Mouse (Mus musculus) kidney, embryonic 14.5 days (tissue): ENCODE results near the gene Fam90a1a. TPM values are rescaled to one million over a fixed set of nuclear protein-coding genes. Genes with fewer than 3 reads are reported as not detected.

ENCODE experiments used
- ATAC-seq: fragments of 200-750 bp; cut with Nextera tagmentation; 2 replicates; pipeline ENCODE4 v1.8.0; 2017; ENCODE audit warnings: moderate number of reproducible peaks, mild to moderate bottlenecking, moderate TSS enrichment, moderate library complexity; ENCODE audit not compliant: low FRiP score, low TSS enrichment
- H3K27ac ChIP-seq: fragments of 300-500 bp; sonication (generic); 2 replicates; pipeline ENCODE4 v1.5.1; 2014; ENCODE audit warnings: low read depth, mild to moderate bottlenecking, low read length, moderate library complexity, mixed read lengths
- H3K27me3 ChIP-seq: fragments of 300-500 bp; sonication (generic); 2 replicates; pipeline ENCODE4 v1.6.1; 2014; ENCODE audit warnings: mild to moderate bottlenecking, low read length; ENCODE audit not compliant: control insufficient read depth, insufficient read depth
- H3K36me3 ChIP-seq: fragments of 300-500 bp; sonication (generic); 2 replicates; pipeline ENCODE4 v1.6.1; 2014; ENCODE audit warnings: low read length, mixed read lengths; ENCODE audit not compliant: control insufficient read depth, insufficient read depth
- H3K4me1 ChIP-seq: fragments of 300-500 bp; sonication (generic); 2 replicates; pipeline ENCODE4 v1.6.1; 2014; ENCODE audit warnings: low read length, mixed read lengths; ENCODE audit not compliant: control insufficient read depth, insufficient read depth
- H3K4me2 ChIP-seq: fragments of 300-500 bp; sonication (generic); replicated peaks from 2 replicates; pipeline ENCODE4 v1.6.1; 2014; ENCODE audit warnings: low read depth, mild to moderate bottlenecking, low read length
- H3K4me3 ChIP-seq: fragments of 300-500 bp; sonication (generic); 2 replicates; pipeline ENCODE4 v1.5.1; 2014; ENCODE audit warnings: mild to moderate bottlenecking, low read length
- H3K9ac ChIP-seq: fragments of 300-500 bp; sonication (generic); 2 replicates; pipeline ENCODE4 v1.6.1; 2014; ENCODE audit warnings: low read depth, mild to moderate bottlenecking, low read length, moderate library complexity
- H3K9me3 ChIP-seq: fragments of 300-500 bp; sonication (generic); 2 replicates; pipeline ENCODE4 v1.6.1; 2016; ENCODE audit warnings: low read length; ENCODE audit not compliant: control insufficient read depth
- WGBS: fragments of 180-500 bp; shearing (Covaris S2); extraction: QIAGEN DNeasy Blood & Tissue Kit; methylation state at CpG from one replicate; pipeline ENCODE4 v1.1.7; 2014; 5-methylcytosine and 5-hydroxymethylcytosine counted together
- polyA plus RNA-seq: library from polyadenylated mRNA; unstranded; fragments of >200 nt; fragmentation: Nextera tagmentation; extraction: Ambion mirVana; gene quantifications from 2 replicates; pipeline ENCODE4 v1.2.1, GENCODE M21; 2014

The Fam90a1a gene
- polyA plus RNA-seq, 1 experiment from 2014 or later, result not detected

DNA sequence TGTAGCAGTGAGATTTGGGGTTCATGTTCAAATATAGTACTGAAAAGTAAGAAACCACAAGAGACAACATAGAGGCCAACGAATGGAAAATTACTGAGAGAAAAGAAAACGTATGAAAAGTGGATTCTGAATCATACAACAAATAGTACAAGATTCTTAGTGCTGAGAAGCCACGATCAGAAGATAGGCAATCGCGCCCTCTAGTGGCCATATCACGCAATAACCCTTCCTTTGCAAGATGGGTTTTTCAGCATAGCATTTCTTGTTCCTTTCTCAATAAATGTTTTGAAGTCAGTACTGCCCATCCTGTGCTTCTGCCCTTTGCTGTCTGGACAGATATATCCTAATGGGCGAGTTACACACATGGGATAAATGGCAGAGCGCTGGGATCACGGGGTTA, 3.2 kb upstream of the Fam90a1a start:
- no peak for ATAC-seq
- 5% methylated on average over 9 of the region's 9 CpGs for WGBS
- Histone ChIP-seq H3K4me2 (no peak overlapping the region), H3K9me3 (no peaks in the 10 kb centered on the region), H3K4me1 (no peaks in the 10 kb centered on the region), H3K4me3 (no peak overlapping the region), H3K9ac (no peak overlapping the region), H3K36me3 (no peaks in the 10 kb centered on the region), H3K27ac (no peak overlapping the region), H3K27me3 (no peaks in the 10 kb centered on the region)

- H3K9ac ChIP-seq, result no peak overlapping the region
- H3K36me3 ChIP-seq, result no peaks in the 10 kb centered on the region
- H3K27me3 ChIP-seq, result no peaks in the 10 kb centered on the region
- WGBS, result 86% methylated on average over 3 of the region's 3 CpGs
- no peaks in the 10 kb centered on the region for H3K9me3 ChIP-seq
- H3K4me2 ChIP-seq, result no peak overlapping the region
- no peak overlapping the region for H3K27ac ChIP-seq
- no peak for ATAC-seq
- H3K4me3 ChIP-seq, result no peak overlapping the region
- no peaks in the 10 kb centered on the region for H3K4me1 ChIP-seq
Measured at GRCm38 (mm10) chr8:21956336-21956735, 2.2 kb upstream of the Fam90a1a start.

- no peak for ATAC-seq
- Histone ChIP-seq H3K27ac (no peak overlapping the region), H3K4me1 (no peaks in the 10 kb centered on the region), H3K4me3 (no peak overlapping the region), H3K27me3 (no peaks in the 10 kb centered on the region), H3K9ac (no peak overlapping the region), H3K4me2 (no peak overlapping the region), H3K9me3 (no peaks in the 10 kb centered on the region), H3K36me3 (no peaks in the 10 kb centered on the region)
- WGBS, result 90% methylated on average over 1 of the region's 1 CpGs
Measured at GRCm38 (mm10) chr8:21966646-21967045, 8.1 kb downstream of the Fam90a1a start.

- H3K4me2 ChIP-seq, result no peak within 1 kb of the TSS
Measured at GRCm38 (mm10) chr8:21969475-21969874, 11.0 kb downstream of the Fam90a1a start, which contains the start of gene Ccdc70. Gene Ccdc70 (plus strand): TSS chr8:21969775.

GRCm38 (mm10) chr8:21978193-21978592, 19.7 kb downstream of the Fam90a1a start:
- Histone ChIP-seq H3K27me3 (no peaks in the 10 kb centered on the region), H3K4me2 (no peak overlapping the region), H3K4me3 (no peak overlapping the region), H3K27ac (no peak overlapping the region), H3K9ac (no peak overlapping the region), H3K9me3 (no peaks in the 10 kb centered on the region; the same call in 1 of the 2 replicates), H3K36me3 (no peaks in the 10 kb centered on the region), H3K4me1 (no peaks in the 10 kb centered on the region)
- ATAC-seq, result no peak
- WGBS, result 65% methylated on average over 4 of the region's 4 CpGs

More at GRCm38 (mm10) chr8:21969475-21969874, 11.0 kb downstream of the Fam90a1a start, which contains the start of gene Ccdc70:
- Histone ChIP-seq H3K4me3 (no peak within 1 kb of the TSS), H3K27ac (no peak within 1 kb of the TSS), H3K27me3 (no peaks in the 10 kb centered on the region), H3K9ac (no peak within 1 kb of the TSS), H3K4me1 (no peaks in the 10 kb centered on the region), H3K36me3 (no peaks in the 10 kb centered on the region), H3K9me3 (no peaks in the 10 kb centered on the region)
- WGBS, result 96% methylated on average over 3 of the region's 3 CpGs
- no peak for ATAC-seq

GRCm38 (mm10) chr8:21981664-21982337, 23.3 kb downstream of the Fam90a1a start:
- no peaks in the 10 kb centered on the region for H3K9me3 ChIP-seq
- H3K27me3 ChIP-seq, result no peaks in the 10 kb centered on the region
- H3K36me3 ChIP-seq, result no peaks in the 10 kb centered on the region
- WGBS, result 66% methylated on average over 8 of the region's 8 CpGs
- no peak for ATAC-seq
- H3K4me3 ChIP-seq, result no peak overlapping the region
- H3K4me1 ChIP-seq, result no peaks in the 10 kb centered on the region
- no peak overlapping the region for H3K27ac ChIP-seq
- no peak overlapping the region for H3K9ac ChIP-seq
- H3K4me2 ChIP-seq, result no peak overlapping the region

- 19% methylated on average over 6 of the region's 6 CpGs for WGBS
- H3K27ac ChIP-seq, result no peak overlapping the region
- H3K9me3 ChIP-seq, result no peaks in the 10 kb centered on the region
- H3K4me2 ChIP-seq, result no peak overlapping the region
- peak; percentile 76; the same call in 1 of the 2 replicates for ATAC-seq
- no peaks in the 10 kb centered on the region for H3K36me3 ChIP-seq
- no peaks in the 10 kb centered on the region for H3K4me1 ChIP-seq
- H3K4me3 ChIP-seq, result no peak overlapping the region
- no peaks in the 10 kb centered on the region for H3K27me3 ChIP-seq
- no peak overlapping the region for H3K9ac ChIP-seq
Measured at GRCm38 (mm10) chr8:21992184-21992583, 33.7 kb downstream of the Fam90a1a start.

GRCm38 (mm10) chr8:21995181-21995580, 36.7 kb downstream of the Fam90a1a start:
- Histone ChIP-seq H3K4me1 (no peaks in the 10 kb centered on the region), H3K9me3 (no peaks in the 10 kb centered on the region), H3K4me2 (no peak overlapping the region), H3K4me3 (no peak overlapping the region), H3K36me3 (no peaks in the 10 kb centered on the region), H3K9ac (no peak overlapping the region), H3K27ac (no peak overlapping the region), H3K27me3 (no peaks in the 10 kb centered on the region)
- 0 out of 2 replicates have a peak, but pooled peaks have one; percentile 6 for ATAC-seq
- 39% methylated on average over 3 of the region's 3 CpGs for WGBS

- H3K36me3 ChIP-seq, result no peaks in the 10 kb centered on the region
- no peak overlapping the region for H3K9ac ChIP-seq
- no peak overlapping the region for H3K27ac ChIP-seq
- H3K9me3 ChIP-seq, result no peaks in the 10 kb centered on the region
- H3K4me3 ChIP-seq, result no peak overlapping the region
- H3K27me3 ChIP-seq, result no peaks in the 10 kb centered on the region
- WGBS, result 77% methylated on average over 14 of the region's 14 CpGs
- no peak overlapping the region for H3K4me2 ChIP-seq
- no peak for ATAC-seq
- no peaks in the 10 kb centered on the region for H3K4me1 ChIP-seq
Measured at GRCm38 (mm10) chr8:22004750-22005522, 46.4 kb downstream of the Fam90a1a start.
